Mouse (Mus musculus) liver, adult 2 months (tissue): ENCODE data around the gene Scn3a.

Source experiments
- CTCF ChIP-seq: fragments of 200-500 bp; IDR thresholded peaks from 2 replicates; pipeline ENCODE4 v1.5.1; 2011; ENCODE audit warnings: low read depth, low read length, control low read depth
- POLR2A ChIP-seq: fragments of 200-500 bp; IDR thresholded peaks from 2 replicates; pipeline ENCODE4 v1.6.1; 2011; ENCODE audit warnings: low read length, control low read depth; ENCODE audit not compliant: insufficient read depth; ENCODE audit errors: extremely low read depth

DNA sequence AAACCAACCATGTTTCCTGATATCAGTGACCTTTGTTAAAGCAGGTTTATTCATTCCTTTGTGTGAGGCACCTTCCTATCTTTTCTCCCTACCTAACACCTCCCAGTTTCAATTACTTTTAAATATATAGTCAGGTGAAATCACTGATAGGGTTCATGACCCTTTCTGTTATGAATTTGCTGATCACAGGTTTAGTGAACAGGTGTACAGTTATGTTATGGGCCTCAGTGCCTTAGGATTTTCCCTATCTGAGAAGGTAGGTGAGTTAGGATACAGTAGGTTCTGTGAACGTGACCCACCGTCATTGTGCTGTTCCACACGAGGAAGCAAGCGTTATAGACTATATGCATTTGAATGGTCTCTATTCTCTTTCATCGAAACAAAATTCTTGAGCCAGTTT is 101.7 kb downstream of the Scn3a start:
- TF ChIP-seq POLR2A (no peak), CTCF (no peak)
